Mouse (Mus musculus) spleen, adult 2 months (tissue): ENCODE measurements around the gene Treml4. TPM values are rescaled to one million over a fixed set of nuclear protein-coding genes. Genes with fewer than 3 reads are reported as not detected.

Experiments
- DNase-seq, 2 experiments: peaks; one replicate each; pipeline versions ENCODE4 v3.0.0 to v3.0.0-alpha.2; 2012 to 2021; ENCODE audit warnings: low spot score in 2 of 2, low read depth in 1 of 2
- H3K27ac ChIP-seq: fragments of 200-500 bp; 2 replicates; pipeline ENCODE4 v1.5.1; 2012; ENCODE audit warnings: low read length, inconsistent platforms; ENCODE audit not compliant: insufficient read depth
- H3K27me3 ChIP-seq: fragments of 200-500 bp; 2 replicates; pipeline ENCODE4 v1.6.1; 2012; ENCODE audit warnings: mild to moderate bottlenecking, moderate library complexity, low read length, inconsistent platforms; ENCODE audit not compliant: control insufficient read depth, insufficient read depth
- H3K36me3 ChIP-seq: fragments of 200-500 bp; 2 replicates; pipeline ENCODE4 v1.6.1; 2012; ENCODE audit warnings: mild to moderate bottlenecking, low read length, inconsistent platforms; ENCODE audit not compliant: control insufficient read depth, insufficient read depth
- H3K4me1 ChIP-seq: fragments of 200-500 bp; 2 replicates; pipeline ENCODE4 v1.6.1; 2011; ENCODE audit warnings: inconsistent platforms; ENCODE audit not compliant: control insufficient read depth, insufficient read depth, insufficient read length
- H3K4me3 ChIP-seq: fragments of 200-500 bp; 2 replicates; pipeline ENCODE4 v1.5.1; 2011; ENCODE audit warnings: mild to moderate bottlenecking, inconsistent platforms; ENCODE audit not compliant: insufficient read depth, insufficient read length; ENCODE audit errors: extremely low read depth
- CTCF ChIP-seq: fragments of 200-500 bp; IDR thresholded peaks from 2 replicates; pipeline ENCODE4 v1.5.1; 2011; ENCODE audit warnings: mild to moderate bottlenecking, inconsistent platforms; ENCODE audit not compliant: insufficient read depth, insufficient read length, insufficient replicate concordance; ENCODE audit errors: extremely low read depth
- POLR2A ChIP-seq: fragments of 200-500 bp; IDR thresholded peaks from 2 replicates; pipeline ENCODE4 v1.6.1; 2011; ENCODE audit warnings: low read depth, low read length, inconsistent platforms
- WGBS: fragments of 180-500 bp; shearing (Covaris S2); methylation state at CpG from one replicate; pipeline ENCODE4 v1.1.7; 2018; 5-methylcytosine and 5-hydroxymethylcytosine counted together
- polyA plus RNA-seq: library from polyadenylated mRNA; depleted of rRNA; stranded (reverse); fragments of >200 nt; gene quantifications from 2 replicates; pipeline ENCODE4 v1.2.3, GENCODE M21; 2012; rRNA removed

The Treml4 gene
- polyA plus RNA-seq, 1 experiment, result 50.6 TPM

- WGBS, result 17% methylated on average over 5 of the region's 5 CpGs
- Histone ChIP-seq H3K27ac (peak overlapping the region; percentile 10; the same call in 1 of the 2 replicates), H3K36me3 (no peaks in the 10 kb centered on the region), H3K27me3 (no peaks in the 10 kb centered on the region), H3K4me3 (no peak overlapping the region), H3K4me1 (peaks cover 9% of the 10 kb centered on the region; the same call in 1 of the 2 replicates)
- no peak for DNase-seq
- TF ChIP-seq CTCF (no peak), POLR2A (no peak)
These were observed 60.2 kb downstream of the Treml4 start for GRCm38 (mm10) chr17:48324258-48324657.

Other genes with a start within 250 kb of the Treml4 start
- gene 1700122O11Rik, start 226.0 kb upstream of the Treml4 start, polyA plus RNA-seq, result not detected in 2 replicates
- not detected in 2 replicates for gene 1700067P10Rik, start 175.0 kb upstream of the Treml4 start, polyA plus RNA-seq
- gene 9830107B12Rik, start 118.0 kb upstream of the Treml4 start, polyA plus RNA-seq, result 0.18 and 0.35 TPM in 2 replicates
- gene A530064D06Rik, start 97.0 kb upstream of the Treml4 start, polyA plus RNA-seq, result 1.5 and 2.8 TPM in 2 replicates
- gene Trem1, start 31.5 kb upstream of the Treml4 start, polyA plus RNA-seq, result 0.68 and 0.77 TPM in 2 replicates
- 1.8 and 2.2 TPM in 2 replicates for gene Trem3, start 16.5 kb upstream of the Treml4 start, polyA plus RNA-seq
- 56.4 and 66.7 TPM in 2 replicates for gene Treml2, start 35.2 kb downstream of the Treml4 start, polyA plus RNA-seq
- gene B430306N03Rik, start 51.8 kb downstream of the Treml4 start, polyA plus RNA-seq, result 9.1 and 11.5 TPM in 2 replicates
- gene Trem2, start 82.1 kb downstream of the Treml4 start, polyA plus RNA-seq, result 1.0 and 2.5 TPM in 2 replicates
- 38.3 and 39.8 TPM in 2 replicates for gene Treml1, start 95.6 kb downstream of the Treml4 start, polyA plus RNA-seq
- 80.3 and 93.1 TPM in 2 replicates for gene Nfya, start 145.6 kb downstream of the Treml4 start, polyA plus RNA-seq
- 6.6 and 7.7 TPM in 2 replicates for gene Oard1, start 145.7 kb downstream of the Treml4 start, polyA plus RNA-seq
- 0.29 and 0.42 TPM in 2 replicates for gene Apobec2, start 168.6 kb downstream of the Treml4 start, polyA plus RNA-seq
- gene Tspo2, start 187.2 kb downstream of the Treml4 start, polyA plus RNA-seq, result 107 and 121 TPM in 2 replicates
- gene Unc5cl, start 190.6 kb downstream of the Treml4 start, polyA plus RNA-seq, result 8.5 and 10.6 TPM in 2 replicates